Mouse (Mus musculus): ENCODE results near the gene Fgf8. TPM values are rescaled to one million over a fixed set of nuclear protein-coding genes. Genes with fewer than 3 reads are reported as not detected.

Fgf8 gene
- polyA plus RNA-seq, 1 experiment from 2014 or later = not detected

- Histone ChIP-seq H3K9me3 (ENCODE audit: low read depth, low read length) (no peaks in the 10 kb centered on the region), H3K4me2 (no peak overlapping the region), H3K27me3 (ENCODE audit: insufficient read depth, low read length) (no peaks in the 10 kb centered on the region), H3K9ac (no peak overlapping the region), H3K36me3 (ENCODE audit: insufficient read depth) (no peaks in the 10 kb centered on the region), H3K4me3 (ENCODE audit: low read depth, low read length) (no peak overlapping the region), H3K27ac (ENCODE audit: low read depth) (no peak overlapping the region), H3K4me1 (ENCODE audit: insufficient read depth) (no peaks in the 10 kb centered on the region)
- ATAC-seq (ENCODE audit: insufficient read depth) (no peak), DNase-seq (peak; percentile 31)
- 35% methylated on average over 3 of the region's 3 CpGs for WGBS
- peak; percentile 14; the same call in 1 of the 2 replicates for TF ChIP-seq CTCF (IDR thresholded peaks at IDR 0.05; ENCODE audit: low read depth)
These were observed 48.7 kb downstream of the Fgf8 start for GRCm38 (mm10) chr19:45694056-45694455.

GRCm38 (mm10) chr19:45692211-45692610 lies 50.5 kb downstream of the Fgf8 start:
- WGBS = 83% methylated on average over 8 of the region's 8 CpGs
- no peaks in the 10 kb centered on the region for H3K9me3 ChIP-seq (ENCODE audit: low read depth, low read length)
- ATAC-seq (ENCODE audit: insufficient read depth) = no peak
- H3K4me3 ChIP-seq (ENCODE audit: low read depth, low read length) = no peak overlapping the region
- no peak for DNase-seq
- no peaks in the 10 kb centered on the region for H3K4me1 ChIP-seq (ENCODE audit: insufficient read depth)
- no peak overlapping the region for H3K4me2 ChIP-seq
- no peaks in the 10 kb centered on the region for H3K36me3 ChIP-seq (ENCODE audit: insufficient read depth)
- H3K9ac ChIP-seq = no peak overlapping the region
- no peaks in the 10 kb centered on the region for H3K27me3 ChIP-seq (ENCODE audit: insufficient read depth, low read length)
- H3K27ac ChIP-seq (ENCODE audit: low read depth) = no peak overlapping the region
- TF ChIP-seq CTCF (IDR thresholded peaks at IDR 0.05; ENCODE audit: low read depth) = no peak

- ATAC-seq (ENCODE audit: insufficient read depth) (no peak), DNase-seq (no peak)
- Histone ChIP-seq H3K27me3 (ENCODE audit: insufficient read depth, low read length) (no peaks in the 10 kb centered on the region), H3K4me3 (ENCODE audit: low read depth, low read length) (no peak overlapping the region), H3K36me3 (ENCODE audit: insufficient read depth) (no peaks in the 10 kb centered on the region), H3K4me2 (no peak overlapping the region), H3K9me3 (ENCODE audit: low read depth, low read length) (no peaks in the 10 kb centered on the region), H3K27ac (ENCODE audit: low read depth) (no peak overlapping the region), H3K4me1 (ENCODE audit: insufficient read depth) (no peaks in the 10 kb centered on the region), H3K9ac (no peak overlapping the region)
- TF ChIP-seq CTCF (IDR thresholded peaks at IDR 0.05; ENCODE audit: low read depth) = no peak
- 61% methylated on average over 8 of the region's 8 CpGs for WGBS
These were observed 51.6 kb downstream of the Fgf8 start for GRCm38 (mm10) chr19:45691001-45691535.

GRCm38 (mm10) chr19:45687001-45687400 lies 55.7 kb downstream of the Fgf8 start:
- Histone ChIP-seq H3K4me3 (ENCODE audit: low read depth, low read length) (no peak overlapping the region), H3K4me1 (ENCODE audit: insufficient read depth) (no peaks in the 10 kb centered on the region), H3K36me3 (ENCODE audit: insufficient read depth) (no peaks in the 10 kb centered on the region), H3K27me3 (ENCODE audit: insufficient read depth, low read length) (no peaks in the 10 kb centered on the region), H3K27ac (ENCODE audit: low read depth) (no peak overlapping the region), H3K9ac (no peak overlapping the region), H3K9me3 (ENCODE audit: low read depth, low read length) (no peaks in the 10 kb centered on the region), H3K4me2 (no peak overlapping the region)
- no peak for DNase-seq
- TF ChIP-seq CTCF (IDR thresholded peaks at IDR 0.05; ENCODE audit: low read depth) = no peak
- 60% methylated on average over 4 of the region's 4 CpGs for WGBS
- no peak for ATAC-seq (ENCODE audit: insufficient read depth)

Other genes starting within 250 kb of the Fgf8 start
- gene Poll, start 182.4 kb downstream of the Fgf8 start, polyA plus RNA-seq (2014; fragmentation: Nextera tagmentation; extraction: Ambion mirVana) = 15.9 and 18.3 TPM in 2 replicates
- 48.0 and 56.7 TPM in 2 replicates for gene Gm17018, start 182.3 kb downstream of the Fgf8 start, polyA plus RNA-seq (2014; fragmentation: Nextera tagmentation; extraction: Ambion mirVana)
- 5.1 and 7.5 TPM in 2 replicates for gene Fbxw4, start 82.6 kb downstream of the Fgf8 start, polyA plus RNA-seq (2014; fragmentation: Nextera tagmentation; extraction: Ambion mirVana)
- 19.7 and 20.0 TPM in 2 replicates for gene Npm3, start 6.7 kb upstream of the Fgf8 start, polyA plus RNA-seq (2014; fragmentation: Nextera tagmentation; extraction: Ambion mirVana)
- 58.3 and 61.8 TPM in 2 replicates for gene Mgea5, start 40.9 kb upstream of the Fgf8 start, polyA plus RNA-seq (2014; fragmentation: Nextera tagmentation; extraction: Ambion mirVana)
- gene Kcnip2, start 73.1 kb upstream of the Fgf8 start, polyA plus RNA-seq (2014; fragmentation: Nextera tagmentation; extraction: Ambion mirVana) = 2.8 and 3.2 TPM in 2 replicates

Measured in lung, embryonic 14.5 days (tissue).